Mouse (Mus musculus) Patski (cell line): ENCODE results near the gene Pcsk1. TPM values are rescaled to one million over a fixed set of nuclear protein-coding genes. Genes with fewer than 3 reads are reported as not detected.

Source experiments
- ATAC-seq: fragments of 100-300 bp; one replicate; pipeline ENCODE4 v1.8.0; 2021
- CTCF ChIA-PET: fragments of 350-600 bp; sonication (Branson Sonifier 250); formaldehyde crosslinking; loops from one replicate; lab custom pipeline; 2022; ENCODE audit warnings: inconsistent platforms; lab: Charles Lee
- POLR2A ChIA-PET: fragments of 350-600 bp; sonication (Branson Sonifier 250); formaldehyde crosslinking; loops from one replicate; lab custom pipeline; 2022; ENCODE audit warnings: antibody characterized with exemption, inconsistent platforms; lab: Charles Lee
- DNase-seq: peaks from one replicate; pipeline ENCODE4 v3.0.0-alpha.2; 2011; ENCODE audit warnings: low read depth, low spot score
- H3K27me3 ChIP-seq: fragments of 371-371 bp; one replicate; pipeline ENCODE4 v1.5.1; 2021
- CTCF ChIP-seq: fragments of 100-300 bp; IDR thresholded peaks from one replicate; pipeline ENCODE4 v1.5.1; 2021
- in situ Hi-C: fragments of 300-500 bp; cut with MboI; formaldehyde crosslinking; loops from 3 replicates; pipeline ENCODE4 v1.11.1; 2018; ENCODE audit warnings: low pct_unique_long_range_greater_than_20kb, mixed read lengths
- polyA plus RNA-seq: library from polyadenylated mRNA; unstranded; gene quantifications from one replicate; pipeline ENCODE4 v1.2.3, GENCODE M21; 2021

Pcsk1 gene
- polyA plus RNA-seq, result not detected

DNA sequence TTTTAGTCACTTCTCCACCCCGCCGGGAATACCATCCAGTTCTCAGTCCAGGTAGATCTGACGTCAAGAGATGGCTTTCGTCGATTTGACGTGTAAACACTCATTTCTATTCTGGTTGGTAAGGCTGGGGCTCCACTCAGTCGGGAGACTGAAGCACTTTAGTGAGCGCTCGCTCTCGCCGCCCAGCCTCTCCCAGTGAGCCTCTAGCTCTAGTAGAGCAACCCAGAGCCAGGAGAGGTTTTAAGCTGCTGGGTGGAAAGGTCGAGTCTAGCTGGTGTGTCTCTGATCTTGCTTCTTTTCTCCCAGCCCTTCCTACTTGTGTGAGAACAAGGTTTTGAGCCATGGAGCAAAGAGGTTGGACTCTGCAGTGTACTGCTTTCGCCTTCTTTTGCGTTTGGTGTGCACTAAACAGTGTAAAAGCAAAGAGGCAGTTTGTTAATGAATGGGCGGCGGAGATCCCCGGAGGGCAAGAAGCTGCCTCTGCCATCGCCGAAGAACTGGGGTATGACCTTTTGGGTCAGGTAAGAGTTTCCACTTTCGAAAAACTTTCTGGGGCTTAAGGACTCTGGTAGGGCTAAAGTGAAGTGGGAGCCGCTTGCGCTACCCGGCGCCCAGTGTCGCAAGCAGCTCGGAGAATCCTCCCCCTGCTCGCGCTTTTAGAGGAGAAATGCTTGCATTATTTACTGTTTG lies at the start of gene Pcsk1:
Gene Pcsk1 (plus strand): TSS at position 106 of the 690 bp plus-strand sequence.
- POLR2A ChIA-PET, result no interaction called here
- H3K27me3 ChIP-seq, result peaks cover 3% of the 10 kb centered on the region
- TF ChIP-seq CTCF, result no peak
- no peak for DNase-seq
- no peak for ATAC-seq
- in situ Hi-C loops, result no loop called here
- CTCF ChIA-PET, result no interaction called here

DNA sequence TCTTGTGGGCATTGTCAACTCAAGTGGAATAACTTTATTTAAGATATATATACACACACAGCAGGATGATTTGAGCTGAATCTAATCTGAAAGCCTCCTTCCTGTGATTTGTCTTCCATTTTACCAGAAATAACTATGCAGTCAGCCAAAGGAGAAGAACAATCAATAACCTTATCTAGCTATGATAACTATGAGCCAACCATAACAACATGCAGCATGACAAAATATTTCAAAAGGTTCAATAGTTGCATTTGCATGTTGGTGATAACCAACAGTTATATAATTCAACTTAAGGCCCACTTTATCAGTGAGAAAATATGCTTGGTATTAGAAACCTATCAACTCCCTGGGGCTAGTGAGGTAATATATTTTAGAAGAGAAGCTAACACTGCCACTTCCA lies 30.8 kb upstream of the Pcsk1 start:
- peaks cover 2% of the 10 kb centered on the region for H3K27me3 ChIP-seq
- no peak for TF ChIP-seq CTCF
- ChIA-PET POLR2A (no interaction called here), CTCF (no interaction called here)
- in situ Hi-C loops, result no loop called here
- ATAC-seq (no peak), DNase-seq (no peak)

DNA sequence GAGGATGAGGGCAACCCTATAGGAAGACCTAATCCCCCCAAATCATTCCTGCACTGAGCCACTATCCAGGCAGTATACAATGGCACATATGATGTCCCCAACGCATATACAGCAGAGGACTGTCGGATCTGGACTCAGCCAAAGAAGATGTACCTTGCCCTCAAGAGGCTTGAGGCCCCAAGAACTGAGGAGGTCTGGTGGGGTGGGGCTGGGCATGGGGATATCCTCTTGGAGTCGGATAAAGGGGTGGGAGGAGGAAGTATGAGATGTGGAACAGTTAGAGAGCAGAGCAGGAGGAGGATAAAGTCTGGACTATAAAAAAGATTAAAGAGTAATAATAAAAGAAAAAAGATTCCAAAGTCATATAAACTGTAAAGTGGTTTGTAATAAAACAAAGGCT lies 25.7 kb upstream of the Pcsk1 start:
- CTCF ChIA-PET, result no interaction called here
- in situ Hi-C loops, result no loop called here
- no peaks in the 10 kb centered on the region for H3K27me3 ChIP-seq
- POLR2A ChIA-PET, result no interaction called here
- TF ChIP-seq CTCF, result no peak
- DNase-seq (no peak), ATAC-seq (no peak)

DNA sequence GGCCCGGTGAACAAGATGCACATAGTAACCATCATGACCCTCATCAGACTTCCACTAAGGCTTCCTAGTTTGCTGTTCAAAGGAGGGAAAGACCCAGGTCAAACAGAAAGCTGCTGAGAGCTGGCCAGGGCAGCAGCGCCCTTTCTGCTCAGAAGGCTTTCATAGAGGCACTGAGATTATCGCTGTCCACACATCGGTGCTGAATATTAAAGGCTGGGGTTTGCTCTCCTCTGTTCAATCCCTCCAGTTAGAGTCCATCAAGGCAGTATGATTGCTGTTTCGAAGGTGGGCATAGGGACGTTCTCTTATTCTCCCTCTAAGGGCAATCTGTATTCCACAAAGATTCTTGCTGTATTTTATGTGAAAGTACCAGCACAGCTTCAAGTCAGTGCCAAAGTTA lies 1.0 kb upstream of the Pcsk1 start:
- DNase-seq (no peak), ATAC-seq (no peak)
- ChIA-PET CTCF (no interaction called here), POLR2A (no interaction called here)
- no peak for TF ChIP-seq CTCF
- no peaks in the 10 kb centered on the region for H3K27me3 ChIP-seq
- in situ Hi-C loops, result no loop called here

- TF ChIP-seq CTCF, result no peak
- DNase-seq (no peak), ATAC-seq (no peak)
- POLR2A ChIA-PET, result no interaction called here
- in situ Hi-C loops, result no loop called here
- H3K27me3 ChIP-seq, result peaks cover 3% of the 10 kb centered on the region
- CTCF ChIA-PET, result no interaction called here
These were observed 769 bp downstream of the Pcsk1 start for GRCm38 (mm10) chr13:75090411-75090779.

- ATAC-seq (no peak), DNase-seq (no peak)
- ChIA-PET CTCF (interaction anchor here (1.0 kb wide), 1 partner anchor 41 kb away, joined by 3 read pairs; no protein-coding TSS in a partner anchor), POLR2A (no interaction called here)
- H3K27me3 ChIP-seq, result peaks cover 3% of the 10 kb centered on the region
- TF ChIP-seq CTCF, result no peak
- in situ Hi-C loops, result no loop called here
These were observed 1.4 kb downstream of the Pcsk1 start for GRCm38 (mm10) chr13:75091071-75091470.

- CTCF ChIA-PET, result no interaction called here
- no peak for TF ChIP-seq CTCF
- H3K27me3 ChIP-seq, result peaks cover 3% of the 10 kb centered on the region
- in situ Hi-C loops, result no loop called here
- POLR2A ChIA-PET, result no interaction called here
- DNase-seq (no peak), ATAC-seq (no peak)
These were observed 5.9 kb downstream of the Pcsk1 start for GRCm38 (mm10) chr13:75095487-75095886.

GRCm38 (mm10) chr13:75113114-75113513 lies 23.5 kb downstream of the Pcsk1 start:
- H3K27me3 ChIP-seq, result peaks cover 20% of the 10 kb centered on the region
- ChIA-PET POLR2A (no interaction called here), CTCF (interaction anchor here (1.2 kb wide), 1 partner anchor 15 kb away, joined by 3 read pairs; no protein-coding TSS in a partner anchor)
- DNase-seq (no peak), ATAC-seq (no peak)
- TF ChIP-seq CTCF, result no peak
- in situ Hi-C loops, result no loop called here

DNA sequence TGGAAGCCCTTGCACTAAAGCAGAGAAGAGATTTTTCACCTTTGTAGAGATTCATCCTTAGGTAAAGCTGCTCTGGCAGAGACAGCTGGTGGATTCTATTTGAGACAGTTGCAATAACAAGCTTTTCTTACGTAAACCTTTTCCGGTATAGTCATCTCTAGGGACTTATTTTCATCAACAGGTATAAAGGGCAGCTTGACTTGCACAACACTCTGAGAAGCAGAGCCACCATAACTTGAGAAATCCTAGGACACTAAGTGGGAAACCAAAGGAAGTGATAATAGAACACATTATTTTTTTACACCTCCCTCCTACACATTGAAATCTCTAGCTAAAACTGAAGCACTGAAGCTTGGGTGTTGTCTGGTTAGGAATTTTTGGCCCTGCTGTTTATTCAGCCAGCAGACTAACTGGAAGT lies 24.4 kb downstream of the Pcsk1 start:
- POLR2A ChIA-PET, result no interaction called here
- ATAC-seq, result no peak
- H3K27me3 ChIP-seq, result peaks cover 20% of the 10 kb centered on the region
- in situ Hi-C loops, result no loop called here
- TF ChIP-seq CTCF, result no peak
- DNase-seq, result no peak
- CTCF ChIA-PET, result no interaction called here

- CTCF ChIA-PET, result no interaction called here
- in situ Hi-C loops, result no loop called here
- no peak for ATAC-seq
- POLR2A ChIA-PET, result no interaction called here
- no peak for DNase-seq
- no peak for TF ChIP-seq CTCF
- H3K27me3 ChIP-seq, result peaks cover 16% of the 10 kb centered on the region
These were observed 25.2 kb downstream of the Pcsk1 start for GRCm38 (mm10) chr13:75114838-75115237.

GRCm38 (mm10) chr13:75135833-75136232 lies 46.2 kb downstream of the Pcsk1 start:
- H3K27me3 ChIP-seq, result peaks cover 6% of the 10 kb centered on the region
- ATAC-seq (no peak), DNase-seq (no peak)
- ChIA-PET POLR2A (no interaction called here), CTCF (no interaction called here)
- no peak for TF ChIP-seq CTCF
- in situ Hi-C loops, result no loop called here

DNA sequence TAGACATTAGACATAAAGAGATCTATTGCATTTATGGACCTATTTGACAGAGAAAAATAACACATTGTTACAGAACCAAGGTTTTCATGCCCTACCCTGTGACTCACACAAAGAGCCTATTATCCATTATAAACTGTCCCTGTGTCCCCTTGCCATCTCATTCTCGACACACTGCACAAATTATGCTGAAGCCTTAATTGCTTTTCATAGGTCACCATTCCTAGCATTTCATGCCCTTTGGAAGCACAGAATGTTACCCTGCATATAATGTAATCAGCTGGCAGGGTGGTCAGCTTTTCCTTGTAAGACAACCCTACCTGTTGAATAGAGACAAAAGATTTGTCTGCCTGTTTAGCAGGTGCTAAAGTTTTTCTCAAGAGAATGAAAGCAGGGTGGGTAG lies 71.0 kb downstream of the Pcsk1 start:
- no peak for ATAC-seq
- in situ Hi-C loops, result no loop called here
- H3K27me3 ChIP-seq, result peaks cover 14% of the 10 kb centered on the region
- ChIA-PET CTCF (no interaction called here), POLR2A (no interaction called here)
- no peak for TF ChIP-seq CTCF
- DNase-seq, result no peak
